Mouse (Mus musculus): ENCODE data around the gene Fgf5. TPM values are rescaled to one million over a fixed set of nuclear protein-coding genes. Genes with fewer than 3 reads are reported as not detected.

Fgf5 gene
- 0.38 and 0.43 TPM in 2 replicates for polyA plus RNA-seq (2015; fragmentation: Nextera tagmentation; extraction: Ambion mirVana)

GRCm38 (mm10) chr5:98253838-98254821 lies at the start of gene Fgf5:
TSS of gene Fgf5 (plus strand) at chr5:98254184.
- Histone ChIP-seq H3K4me3 (peak within 1 kb of the TSS; percentile 71), H3K4me1 (replicated peaks) (peaks cover 17% of the 10 kb centered on the region; the same call in 1 of the 2 replicates), H3K9me3 (replicated peaks) (no peaks in the 10 kb centered on the region), H3K27me3 (peaks cover 56% of the 10 kb centered on the region), H3K4me2 (peak within 1 kb of the TSS; percentile 100), H3K9ac (peak within 1 kb of the TSS; percentile 62), H3K36me3 (no peaks in the 10 kb centered on the region), H3K27ac (no peak within 1 kb of the TSS)
- under 1% methylated on average over 80 of the region's 80 CpGs for WGBS
- peak; percentile 88 for ATAC-seq (replicated peaks; ENCODE audit: insufficient number of reproducible peaks, insufficient read depth, low FRiP score, low read depth)

GRCm38 (mm10) chr5:98212501-98212900 lies 41.5 kb upstream of the Fgf5 start:
- H3K9ac ChIP-seq = no peak overlapping the region
- no peak for ATAC-seq (replicated peaks; ENCODE audit: insufficient number of reproducible peaks, insufficient read depth, low FRiP score, low read depth)
- WGBS = 65% methylated on average over 4 of the region's 4 CpGs
- no peaks in the 10 kb centered on the region for H3K36me3 ChIP-seq
- no peaks in the 10 kb centered on the region for H3K9me3 ChIP-seq (replicated peaks)
- H3K4me3 ChIP-seq = no peak overlapping the region
- H3K27ac ChIP-seq = no peak overlapping the region
- no peaks in the 10 kb centered on the region for H3K27me3 ChIP-seq
- no peak overlapping the region for H3K4me2 ChIP-seq
- no peaks in the 10 kb centered on the region for H3K4me1 ChIP-seq (replicated peaks)

GRCm38 (mm10) chr5:98221956-98222355 lies 32.0 kb upstream of the Fgf5 start:
- Histone ChIP-seq H3K36me3 (no peaks in the 10 kb centered on the region), H3K9ac (no peak overlapping the region), H3K9me3 (replicated peaks) (no peaks in the 10 kb centered on the region), H3K4me3 (no peak overlapping the region), H3K4me1 (replicated peaks) (0 out of 2 replicates have a peak, but pooled peaks cover 3% of the 10 kb centered on the region), H3K27ac (no peak overlapping the region), H3K27me3 (no peaks in the 10 kb centered on the region), H3K4me2 (no peak overlapping the region)
- WGBS = 73% methylated on average over 4 of the region's 4 CpGs
- ATAC-seq (replicated peaks; ENCODE audit: insufficient number of reproducible peaks, insufficient read depth, low FRiP score, low read depth) = no peak

- H3K27me3 ChIP-seq = no peaks in the 10 kb centered on the region
- no peak overlapping the region for H3K9ac ChIP-seq
- no peak for ATAC-seq (replicated peaks; ENCODE audit: insufficient number of reproducible peaks, insufficient read depth, low FRiP score, low read depth)
- H3K4me3 ChIP-seq = no peak overlapping the region
- 58% methylated on average over 2 of the region's 2 CpGs for WGBS
- no peaks in the 10 kb centered on the region for H3K36me3 ChIP-seq
- H3K4me1 ChIP-seq (replicated peaks) = no peaks in the 10 kb centered on the region
- no peak overlapping the region for H3K4me2 ChIP-seq
- no peak overlapping the region for H3K27ac ChIP-seq
- no peaks in the 10 kb centered on the region for H3K9me3 ChIP-seq (replicated peaks)
Observed at GRCm38 (mm10) chr5:98226710-98227109, 27.3 kb upstream of the Fgf5 start.

GRCm38 (mm10) chr5:98229456-98229855 lies 24.5 kb upstream of the Fgf5 start:
- Histone ChIP-seq H3K4me3 (no peak overlapping the region), H3K36me3 (no peaks in the 10 kb centered on the region), H3K27me3 (no peaks in the 10 kb centered on the region), H3K9ac (no peak overlapping the region), H3K4me2 (no peak overlapping the region), H3K4me1 (replicated peaks) (no peaks in the 10 kb centered on the region), H3K27ac (no peak overlapping the region), H3K9me3 (replicated peaks) (no peaks in the 10 kb centered on the region)
- ATAC-seq (replicated peaks; ENCODE audit: insufficient number of reproducible peaks, insufficient read depth, low FRiP score, low read depth) = no peak
- WGBS = 69% methylated on average over 6 of the region's 6 CpGs

GRCm38 (mm10) chr5:98238466-98238865 lies 15.5 kb upstream of the Fgf5 start:
- no peak for ATAC-seq (replicated peaks; ENCODE audit: insufficient number of reproducible peaks, insufficient read depth, low FRiP score, low read depth)

GRCm38 (mm10) chr5:98241322-98241829 lies 12.6 kb upstream of the Fgf5 start:
- Histone ChIP-seq H3K27me3 (no peaks in the 10 kb centered on the region), H3K4me3 (no peak overlapping the region)

More at GRCm38 (mm10) chr5:98238466-98238865, 15.5 kb upstream of the Fgf5 start:
- H3K4me3 ChIP-seq = no peak overlapping the region
- no peak overlapping the region for H3K4me2 ChIP-seq
- no peaks in the 10 kb centered on the region for H3K9me3 ChIP-seq (replicated peaks)
- H3K36me3 ChIP-seq = no peaks in the 10 kb centered on the region
- WGBS = 73% methylated on average over 6 of the region's 6 CpGs
- no peaks in the 10 kb centered on the region for H3K27me3 ChIP-seq
- H3K4me1 ChIP-seq (replicated peaks) = no peaks in the 10 kb centered on the region
- H3K9ac ChIP-seq = no peak overlapping the region
- no peak overlapping the region for H3K27ac ChIP-seq

GRCm38 (mm10) chr5:98245303-98245702 lies 8.7 kb upstream of the Fgf5 start:
- H3K4me2 ChIP-seq = no peak overlapping the region
- peaks cover 9% of the 10 kb centered on the region; the same call in 1 of the 2 replicates for H3K27me3 ChIP-seq
- H3K36me3 ChIP-seq = no peaks in the 10 kb centered on the region
- no peaks in the 10 kb centered on the region for H3K9me3 ChIP-seq (replicated peaks)
- ATAC-seq (replicated peaks; ENCODE audit: insufficient number of reproducible peaks, insufficient read depth, low FRiP score, low read depth) = no peak
- no peaks in the 10 kb centered on the region for H3K4me1 ChIP-seq (replicated peaks)
- 45% methylated on average over 8 of the region's 8 CpGs for WGBS
- no peak overlapping the region for H3K9ac ChIP-seq
- no peak overlapping the region for H3K4me3 ChIP-seq
- H3K27ac ChIP-seq = no peak overlapping the region

More at GRCm38 (mm10) chr5:98241322-98241829, 12.6 kb upstream of the Fgf5 start:
- ATAC-seq (replicated peaks; ENCODE audit: insufficient number of reproducible peaks, insufficient read depth, low FRiP score, low read depth) = no peak
- Histone ChIP-seq H3K4me1 (replicated peaks) (no peaks in the 10 kb centered on the region), H3K9ac (no peak overlapping the region), H3K9me3 (replicated peaks) (no peaks in the 10 kb centered on the region), H3K27ac (no peak overlapping the region), H3K36me3 (no peaks in the 10 kb centered on the region), H3K4me2 (no peak overlapping the region)
- WGBS = 91% methylated on average over 12 of the region's 12 CpGs

- Histone ChIP-seq H3K9ac (no peak overlapping the region), H3K4me3 (no peak overlapping the region), H3K4me2 (no peak overlapping the region), H3K36me3 (no peaks in the 10 kb centered on the region), H3K27me3 (peaks cover 9% of the 10 kb centered on the region; the same call in 1 of the 2 replicates), H3K4me1 (replicated peaks) (no peaks in the 10 kb centered on the region), H3K27ac (no peak overlapping the region), H3K9me3 (replicated peaks) (no peaks in the 10 kb centered on the region)
- 34% methylated on average over 4 of the region's 4 CpGs for WGBS
- no peak for ATAC-seq (replicated peaks; ENCODE audit: insufficient number of reproducible peaks, insufficient read depth, low FRiP score, low read depth)
Observed at GRCm38 (mm10) chr5:98245976-98246375, 8.0 kb upstream of the Fgf5 start.

GRCm38 (mm10) chr5:98246826-98247225 lies 7.2 kb upstream of the Fgf5 start:
- no peak overlapping the region for H3K4me3 ChIP-seq
- no peak overlapping the region for H3K9ac ChIP-seq
- no peaks in the 10 kb centered on the region for H3K36me3 ChIP-seq
- no peak overlapping the region for H3K4me2 ChIP-seq
- H3K27ac ChIP-seq = no peak overlapping the region
- 74% methylated on average over 7 of the region's 7 CpGs for WGBS
- no peak for ATAC-seq (replicated peaks; ENCODE audit: insufficient number of reproducible peaks, insufficient read depth, low FRiP score, low read depth)
- no peaks in the 10 kb centered on the region for H3K4me1 ChIP-seq (replicated peaks)
- H3K9me3 ChIP-seq (replicated peaks) = no peaks in the 10 kb centered on the region
- peaks cover 9% of the 10 kb centered on the region; the same call in 1 of the 2 replicates for H3K27me3 ChIP-seq

- 47% methylated on average over 2 of the region's 2 CpGs for WGBS
- no peak for ATAC-seq (replicated peaks; ENCODE audit: insufficient number of reproducible peaks, insufficient read depth, low FRiP score, low read depth)
- no peak overlapping the region for H3K27ac ChIP-seq
- no peak overlapping the region for H3K9ac ChIP-seq
- H3K27me3 ChIP-seq = peaks cover 16% of the 10 kb centered on the region
- H3K9me3 ChIP-seq (replicated peaks) = no peaks in the 10 kb centered on the region
- H3K4me2 ChIP-seq = no peak overlapping the region
- no peaks in the 10 kb centered on the region for H3K36me3 ChIP-seq
- H3K4me3 ChIP-seq = no peak overlapping the region
- H3K4me1 ChIP-seq (replicated peaks) = no peaks in the 10 kb centered on the region
Observed at GRCm38 (mm10) chr5:98247516-98247915, 6.5 kb upstream of the Fgf5 start.
